Mouse (Mus musculus) liver, embryonic 13.5 days (tissue): ENCODE results near the gene Art3. TPM values are rescaled to one million over a fixed set of nuclear protein-coding genes. Genes with fewer than 3 reads are reported as not detected.

ENCODE experiments used
- microRNA-seq: library from miRNA; unstranded; fragments of <30 nt; microRNA quantifications from one replicate; pipeline ENCODE4, GENCODE M21; 2016
- polyA plus RNA-seq: library from polyadenylated mRNA; unstranded; fragments of >200 nt; fragmentation: Nextera tagmentation; extraction: Ambion mirVana; gene quantifications from 2 replicates; pipeline ENCODE4 v1.2.1, GENCODE M21; 2015

Gene Art3
- polyA plus RNA-seq, 1 experiment from 2014 or later, result 1.3 TPM

Small RNA genes lying within 50 kb of the gene (microRNA-seq; reads per million reads assigned to microRNA genes)
- gene Mir6415, result not detected

Other genes with a start within 250 kb of the Art3 start
- gene G3bp2, start 248.1 kb upstream of the Art3 start, polyA plus RNA-seq, result 79.7 and 93.4 TPM in 2 replicates
- gene Uso1, start 193.9 kb upstream of the Art3 start, polyA plus RNA-seq, result 23.9 and 28.3 TPM in 2 replicates
- not detected in 2 replicates for gene U90926, start 116.4 kb upstream of the Art3 start, polyA plus RNA-seq
- 0.15 TPM in 1 of 2 replicates, not detected in the other for gene Ppef2, start 75.5 kb upstream of the Art3 start, polyA plus RNA-seq
- 3.6 and 3.9 TPM in 2 replicates for gene Naaa, start 53.7 kb upstream of the Art3 start, polyA plus RNA-seq
- 26.8 and 32.6 TPM in 2 replicates for gene Sdad1, start 21.3 kb upstream of the Art3 start, polyA plus RNA-seq
- 0.05 TPM in 1 of 2 replicates, not detected in the other for gene Cxcl9, start 3.7 kb upstream of the Art3 start, polyA plus RNA-seq
- gene Cxcl10, start 17.1 kb downstream of the Art3 start, polyA plus RNA-seq, result 8.4 and 11.5 TPM in 2 replicates
- gene Nup54, start 103.4 kb downstream of the Art3 start, polyA plus RNA-seq, result 39.6 and 45.0 TPM in 2 replicates
- 5.1 and 5.7 TPM in 2 replicates for gene Scarb2, start 175.0 kb downstream of the Art3 start, polyA plus RNA-seq
- gene Fam47e, start 223.2 kb downstream of the Art3 start, polyA plus RNA-seq, result 1.3 and 1.6 TPM in 2 replicates